Mouse (Mus musculus) common myeloid progenitor, adult 5-6 weeks (primary cell): ENCODE data around the gene Tnpo2. TPM values are rescaled to one million over a fixed set of nuclear protein-coding genes. Genes with fewer than 3 reads are reported as not detected.
A peak's percentile ranks its signal among the peaks of the same experiment; 100 is the strongest.

Experiments used
- ATAC-seq: replicated peaks from 2 replicates; pipeline ENCODE4 v1.8.0; 2016; ENCODE audit warnings: low read depth, mild to moderate bottlenecking, moderate TSS enrichment, inconsistent platforms; ENCODE audit not compliant: poor library complexity, severe bottlenecking
- total RNA-seq: library from RNA; stranded (forward); fragments of 200-1000, 187-1606 nt; gene quantifications from 2 replicates; pipeline ENCODE4 v1.2.3, GENCODE M21; 2017

Tnpo2 gene
- total RNA-seq: 15.5 and 23.2 TPM in 2 replicates

- ATAC-seq: peak; percentile 80
Observed at GRCm38 (mm10) chr8:85036718-85037365, at the start of gene Tnpo2. TSS of gene Tnpo2 (plus strand) at chr8:85036915.

DNA sequence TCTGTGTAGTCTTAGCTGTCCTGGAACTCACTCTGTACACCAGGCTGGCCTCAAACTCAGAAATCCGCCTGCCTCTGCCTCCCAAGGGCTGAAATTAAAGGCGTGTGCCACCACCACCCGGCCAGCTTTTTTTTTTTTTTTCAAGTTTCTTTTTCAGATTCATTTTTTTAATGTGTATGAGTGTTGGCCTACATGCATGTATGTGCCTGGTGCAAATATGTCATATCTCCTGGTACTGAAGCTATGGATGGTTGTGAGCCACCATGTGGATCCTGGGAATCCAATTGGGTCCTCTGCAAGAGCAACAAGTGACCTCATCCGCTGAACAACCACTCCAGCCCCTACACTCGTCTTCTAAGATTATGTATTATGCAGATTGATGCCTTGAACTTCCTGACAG is 49.3 kb upstream of the Tnpo2 start:
- ATAC-seq: no peak

- no peak for ATAC-seq
Observed at GRCm38 (mm10) chr8:84987903-84988302, 48.8 kb upstream of the Tnpo2 start.

- no peak for ATAC-seq
Observed at GRCm38 (mm10) chr8:84989311-84989731, 47.4 kb upstream of the Tnpo2 start.

DNA sequence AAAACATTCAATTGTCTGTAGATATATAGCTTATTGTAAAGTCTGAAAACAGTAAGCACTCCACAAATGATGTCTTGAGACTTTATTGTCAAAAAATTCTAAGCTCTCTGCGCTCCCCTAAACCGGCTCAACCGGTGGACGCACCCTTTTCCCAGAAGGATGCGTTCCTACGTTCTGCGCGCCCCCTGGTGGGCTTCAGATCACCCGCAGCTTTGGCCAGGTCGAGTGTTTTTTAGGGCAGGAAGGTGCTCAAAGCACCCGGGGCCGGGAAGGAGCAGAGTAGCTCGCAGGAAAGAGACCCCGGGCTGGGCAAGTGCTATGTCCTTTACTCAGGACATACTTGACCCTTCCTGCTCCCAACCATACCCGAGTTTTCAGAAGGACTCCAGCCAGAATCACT is 46.9 kb upstream of the Tnpo2 start:
- peak; percentile 48 for ATAC-seq

DNA sequence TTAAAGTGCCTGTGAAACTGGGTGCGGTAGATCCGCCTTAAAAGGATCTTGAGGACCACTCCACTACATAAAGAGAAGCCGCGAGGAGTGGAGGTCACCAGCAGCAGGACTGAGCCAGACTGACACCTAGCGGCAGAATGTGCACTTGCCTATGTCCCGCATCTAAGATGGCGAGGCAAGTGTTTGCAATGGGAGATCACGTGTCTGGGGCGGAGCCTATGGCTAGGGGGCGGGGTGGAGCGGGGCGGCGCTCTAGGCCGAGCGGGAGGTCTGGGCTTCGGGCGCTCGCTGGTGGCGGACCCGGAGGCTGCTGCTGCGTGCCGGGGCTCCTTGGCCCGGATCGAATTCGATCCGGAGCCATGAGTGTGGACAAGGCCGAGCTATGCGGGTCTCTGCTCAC is 46.4 kb upstream of the Tnpo2 start, which contains the start of gene Hook2:
Gene Hook2 (plus strand): TSS at position 255 of the 400 bp plus-strand sequence.
- ATAC-seq: peak; percentile 79

DNA sequence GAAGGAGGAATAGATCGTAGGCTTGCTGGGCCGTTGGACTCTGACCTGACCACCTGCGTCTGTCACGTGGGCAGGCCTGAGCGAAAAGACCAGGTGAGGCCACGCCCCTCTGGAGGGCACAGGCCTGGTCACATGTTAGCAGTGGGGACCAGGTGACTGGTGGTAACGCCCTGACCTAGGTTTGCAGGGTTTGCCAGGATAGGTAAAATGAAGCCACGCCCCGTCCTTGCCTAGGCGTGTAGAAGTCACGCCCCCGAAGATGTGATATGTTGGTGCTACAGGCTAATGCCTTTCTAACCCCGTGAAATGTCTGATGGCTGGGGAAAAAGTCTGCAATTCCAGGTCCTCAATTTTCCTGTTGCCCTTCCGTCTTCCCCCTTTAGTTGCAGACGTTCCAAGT is 45.9 kb upstream of the Tnpo2 start:
- peak; percentile 24 for ATAC-seq

DNA sequence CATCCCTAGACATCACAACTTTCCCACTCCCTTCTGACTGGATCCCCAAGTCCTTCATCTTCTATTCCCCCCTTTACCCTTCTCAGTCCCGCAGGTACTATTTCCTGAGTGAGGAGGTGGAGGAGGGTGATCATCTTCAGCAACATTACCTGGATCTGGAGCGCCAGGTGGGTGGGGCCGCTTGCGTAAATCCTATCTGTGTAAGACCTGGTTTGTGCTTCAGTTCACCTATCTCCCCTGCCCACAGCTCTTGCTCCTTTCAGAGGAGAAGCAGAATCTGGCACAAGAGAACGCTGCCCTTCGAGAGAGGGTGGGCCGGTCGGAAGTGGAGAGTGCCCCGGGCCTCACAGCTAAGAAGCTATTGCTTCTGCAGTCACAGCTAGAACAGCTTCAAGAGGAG is 42.3 kb upstream of the Tnpo2 start:
- ATAC-seq: no peak

- ATAC-seq: no peak
Observed at GRCm38 (mm10) chr8:84995680-84996079, 41.0 kb upstream of the Tnpo2 start.

DNA sequence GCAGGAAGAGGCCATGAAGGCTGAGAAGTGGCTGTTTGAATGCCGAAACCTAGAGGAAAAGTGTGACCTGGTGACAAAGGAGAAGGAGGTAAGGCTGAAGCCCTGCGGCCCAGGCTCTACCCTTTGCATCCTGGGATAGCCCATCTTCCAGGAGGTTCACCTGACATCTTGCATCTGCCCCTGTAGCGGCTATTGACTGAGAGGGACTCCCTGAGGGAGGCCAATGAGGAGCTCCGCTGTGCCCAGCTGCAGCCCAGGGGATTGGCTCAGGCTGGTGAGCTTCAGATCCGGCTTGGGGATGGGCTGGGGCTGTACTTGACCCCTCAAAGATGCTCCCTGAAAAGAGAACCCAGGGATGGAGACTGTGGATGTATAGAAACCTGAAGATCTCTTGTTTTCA is 39.7 kb upstream of the Tnpo2 start:
- no peak for ATAC-seq

DNA sequence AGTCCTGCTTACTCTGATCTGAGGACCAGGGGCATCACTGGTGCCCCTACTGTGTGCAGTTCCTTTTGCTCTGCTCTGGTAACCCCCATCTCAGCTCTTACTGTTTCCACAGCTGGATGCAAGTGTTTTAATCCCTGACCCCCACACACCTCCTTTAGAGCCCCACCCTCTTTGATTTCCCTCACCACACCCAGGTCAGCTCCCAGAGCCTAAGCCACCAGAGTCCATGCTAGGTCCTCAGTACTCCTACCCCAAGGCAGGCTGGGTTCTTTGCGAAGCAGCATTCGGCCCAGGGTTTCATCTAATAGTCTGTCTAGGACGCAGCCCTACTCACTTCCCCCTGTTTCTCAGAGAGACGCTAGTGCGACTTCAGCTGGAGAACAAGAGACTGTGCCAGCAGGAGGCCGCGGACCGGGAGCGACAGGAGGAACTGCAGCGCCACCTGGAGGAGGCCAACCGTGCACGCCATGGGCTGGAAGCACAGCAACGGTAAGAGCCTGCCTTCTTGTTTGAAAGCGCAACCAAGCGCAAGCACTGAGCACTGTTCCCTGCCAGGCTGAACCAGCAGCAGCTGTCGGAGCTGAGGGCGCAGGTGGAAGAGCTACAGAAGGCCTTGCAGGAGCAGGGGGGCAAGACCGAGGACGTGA is 38.9 kb upstream of the Tnpo2 start:
- peak; percentile 100 for ATAC-seq

DNA sequence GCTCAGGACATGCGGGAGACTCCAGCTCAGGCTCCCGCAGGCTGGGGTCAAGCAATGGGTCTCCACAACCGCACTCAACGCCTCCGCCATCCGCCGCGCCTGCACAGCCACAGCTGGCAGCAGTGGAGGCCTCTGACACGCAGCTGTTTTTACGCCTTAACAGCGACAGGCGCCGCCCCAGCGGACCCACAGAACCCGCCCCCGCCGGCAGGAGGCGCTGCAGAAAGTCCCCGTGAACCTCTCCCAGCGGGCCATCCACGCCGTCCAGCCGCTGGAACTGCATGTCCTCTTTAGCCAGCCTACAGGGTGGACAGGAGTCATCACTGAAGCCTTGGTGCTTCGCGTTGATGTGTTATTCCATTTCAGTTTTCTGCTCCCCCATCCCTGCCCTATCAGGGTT is 29.0 kb upstream of the Tnpo2 start:
- peak; percentile 77 for ATAC-seq

DNA sequence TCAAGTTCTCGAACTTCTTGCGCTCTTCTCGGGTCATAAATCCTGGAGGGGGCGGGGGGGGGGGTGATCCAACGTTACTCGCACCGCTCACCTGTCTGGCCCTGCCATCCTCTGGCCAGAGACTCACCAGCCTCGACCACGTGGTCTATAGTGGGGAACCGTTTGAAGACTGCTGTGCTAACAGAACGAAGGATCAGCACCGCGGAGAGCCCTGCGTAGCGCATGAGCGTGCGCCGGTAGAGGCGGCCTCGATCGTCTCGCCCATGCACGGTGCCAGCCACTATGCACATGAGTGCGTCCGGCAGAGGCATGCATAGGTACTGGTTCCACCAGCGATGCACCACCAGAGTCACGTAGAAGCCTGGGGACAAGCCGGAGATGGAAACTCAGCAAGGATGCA is 25.5 kb upstream of the Tnpo2 start:
- no peak for ATAC-seq

GRCm38 (mm10) chr8:85013230-85013840 is 23.4 kb upstream of the Tnpo2 start:
- peak; percentile 94 for ATAC-seq

DNA sequence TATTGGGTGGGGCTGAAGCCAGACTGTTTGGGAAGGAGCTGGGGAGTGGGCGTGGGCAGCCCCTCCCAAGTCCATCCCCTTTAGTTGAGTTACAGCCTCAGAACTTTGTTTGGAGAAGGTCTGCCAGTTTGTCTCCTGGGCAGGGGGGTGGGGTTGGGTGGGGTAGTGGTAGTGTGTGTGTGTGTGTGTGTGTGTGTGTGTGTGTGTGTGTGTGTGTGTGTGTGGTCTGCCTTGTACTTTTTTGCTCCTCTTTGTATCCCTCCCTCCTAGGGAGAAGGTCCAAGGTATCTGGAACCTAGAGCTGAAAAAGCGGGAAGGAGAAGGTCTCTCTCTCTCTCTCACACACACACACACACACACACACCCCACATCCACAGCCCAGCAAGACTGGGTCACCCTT is 22.3 kb upstream of the Tnpo2 start, which contains the start of gene Best2:
Gene Best2 (minus strand): TSS at position 101 of the 400 bp plus-strand sequence.
- ATAC-seq: no peak

- no peak for ATAC-seq
Observed at GRCm38 (mm10) chr8:85016724-85017123, 20.0 kb upstream of the Tnpo2 start.

DNA sequence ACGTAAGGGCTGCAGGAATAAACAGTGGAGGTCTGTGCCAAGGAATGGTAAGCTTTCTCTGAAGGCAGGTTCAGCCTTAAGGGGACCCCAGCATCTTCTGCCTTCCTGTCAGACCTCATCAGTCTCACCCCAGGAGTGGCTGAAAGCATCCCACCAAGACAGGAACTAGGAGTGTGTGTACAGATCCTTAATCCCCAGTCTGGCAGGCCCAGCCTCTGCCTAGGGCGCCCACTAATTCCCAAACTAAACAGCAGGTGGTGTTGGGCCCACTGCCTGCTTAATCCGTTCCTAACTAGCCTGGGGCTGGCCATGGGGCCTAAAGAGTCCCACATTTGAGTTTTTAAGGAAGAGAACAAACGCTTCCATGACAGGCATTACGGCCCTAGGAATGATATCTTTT is 19.5 kb upstream of the Tnpo2 start:
- ATAC-seq: no peak

GRCm38 (mm10) chr8:85021514-85022055 is 15.1 kb upstream of the Tnpo2 start:
- ATAC-seq: no peak

- no peak for ATAC-seq
Observed at GRCm38 (mm10) chr8:85023846-85024245, 12.9 kb upstream of the Tnpo2 start.

DNA sequence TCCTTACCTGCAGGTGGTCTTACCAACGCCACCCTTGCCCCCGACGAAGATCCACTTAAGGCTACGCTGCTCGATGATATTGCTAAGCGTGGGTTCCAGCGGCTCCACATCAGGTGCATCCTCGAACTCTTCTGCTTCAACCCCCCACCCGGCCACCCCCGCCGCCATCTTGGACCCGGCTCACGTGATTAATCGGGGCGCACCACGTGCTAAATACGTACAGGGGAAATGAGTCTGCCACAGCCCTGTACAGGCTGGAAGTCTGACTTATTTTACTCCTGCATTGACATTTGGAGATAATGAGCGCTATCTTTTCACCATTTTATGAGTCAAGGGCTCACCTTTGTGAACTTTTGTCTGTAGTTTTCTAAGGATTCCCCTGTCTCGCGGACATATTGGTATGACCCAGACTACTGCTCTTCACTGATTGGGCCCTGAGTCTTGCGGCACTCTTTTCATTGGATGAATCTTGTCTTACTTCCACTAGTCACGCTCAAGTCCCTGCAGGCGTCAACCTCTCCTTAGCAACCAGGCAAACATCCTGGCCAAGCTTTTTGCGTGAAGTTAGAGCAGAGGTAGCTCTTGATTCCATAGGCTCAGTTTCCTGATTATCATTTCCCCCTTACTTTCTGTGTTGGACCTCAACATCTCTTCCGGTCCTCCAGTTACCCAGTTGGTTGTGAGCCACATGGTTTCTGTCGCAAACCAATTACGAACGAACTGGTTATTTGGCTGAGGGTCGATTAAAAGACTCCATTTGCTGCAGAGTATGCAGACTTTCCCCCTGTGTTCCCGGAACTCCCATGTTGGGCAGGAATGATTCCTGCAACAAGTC is 11.4 kb upstream of the Tnpo2 start, which contains the start of gene Asna1:
Gene Asna1 (minus strand): TSS at position 184 of the 835 bp plus-strand sequence.
- ATAC-seq: peak; percentile 86
